Mouse (Mus musculus): ENCODE results near the gene Mllt10.

DNA sequence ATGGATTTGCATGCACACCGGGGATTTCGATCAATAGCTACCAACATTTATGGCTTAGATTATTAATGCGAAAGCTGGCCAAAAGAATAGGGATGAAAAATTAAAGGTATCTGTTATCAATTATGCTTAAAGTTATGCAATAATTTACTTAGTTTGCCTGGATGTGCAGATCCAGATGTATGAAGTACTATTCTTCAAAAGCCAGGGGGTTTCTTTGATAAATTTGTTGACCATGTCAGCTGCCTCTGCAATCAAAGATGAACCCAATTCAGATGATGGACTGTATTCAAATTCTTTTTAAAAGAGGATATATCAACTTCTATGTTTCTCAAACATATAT, 3.2 kb upstream of the Mllt10 start:
- TF ChIP-seq CTCF (IDR thresholded peaks at IDR 0.05; ENCODE audit: low read depth): no peak
- TF ChIP-seq EP300 (IDR thresholded peaks at IDR 0.05; ENCODE audit: low read depth): no peak

Measured in liver, postnatal 0 days (tissue).